Mouse (Mus musculus) lung, adult 2 months (tissue): ENCODE results near the gene Zfp428.

ENCODE experiments used
- CTCF ChIP-seq: fragments of 200-500 bp; IDR thresholded peaks from 2 replicates; pipeline ENCODE4 v1.5.1; 2011; ENCODE audit warnings: mild to moderate bottlenecking, low read length, control low read depth; ENCODE audit not compliant: insufficient read depth
- POLR2A ChIP-seq: fragments of 200-500 bp; IDR thresholded peaks from 2 replicates; pipeline ENCODE4 v1.6.1; 2011; ENCODE audit warnings: low read depth, mild to moderate bottlenecking, control low read depth, low read length, borderline replicate concordance; ENCODE audit errors: extremely low read depth

DNA sequence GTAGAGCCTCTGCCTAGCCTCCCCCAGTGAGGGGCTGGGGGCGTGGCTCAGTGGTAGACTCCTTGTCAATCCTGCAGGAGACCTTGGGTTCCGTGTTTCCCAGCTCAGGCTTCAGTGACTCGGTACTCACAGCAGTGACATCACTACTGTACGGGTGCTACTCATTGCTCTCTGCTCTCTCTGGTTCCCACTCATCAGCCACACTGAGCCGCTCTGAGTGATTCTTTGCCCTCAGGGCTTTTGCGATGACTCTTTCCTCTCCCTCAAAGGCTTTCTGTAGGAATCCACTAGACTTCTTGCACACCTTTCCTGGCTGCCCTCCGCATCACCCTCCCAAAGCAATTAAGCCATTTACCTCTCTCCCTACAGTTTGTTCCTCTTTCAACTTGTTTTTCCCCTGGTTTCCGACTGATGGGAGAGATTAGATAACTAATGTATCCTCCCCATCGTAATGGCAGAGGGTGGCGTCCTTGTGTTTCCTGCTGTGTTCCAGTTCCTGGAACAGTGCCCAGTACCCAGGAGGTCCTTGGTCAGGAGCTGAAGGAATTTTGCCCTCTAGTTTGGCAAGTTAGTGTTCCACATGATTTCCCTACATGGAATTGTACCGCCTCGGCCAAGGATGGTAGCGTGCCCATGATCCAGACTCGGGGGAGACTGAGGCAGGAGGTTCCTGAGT lies 45.3 kb upstream of the Zfp428 start:
- no peak for TF ChIP-seq CTCF
- no peak for TF ChIP-seq POLR2A
